Mouse (Mus musculus) kidney, embryonic 15.5 days (tissue): ENCODE measurements around the gene Mypop. TPM values are rescaled to one million over a fixed set of nuclear protein-coding genes. Genes with fewer than 3 reads are reported as not detected.

Experiments
- ATAC-seq: fragments of 200-750 bp; cut with Nextera tagmentation; replicated peaks from 2 replicates; pipeline ENCODE4 v1.8.0; 2017; ENCODE audit warnings: moderate TSS enrichment; ENCODE audit not compliant: low FRiP score
- H3K27ac ChIP-seq: fragments of 300-500 bp; sonication (generic); 2 replicates; pipeline ENCODE4 v1.5.1; 2015; ENCODE audit warnings: mild to moderate bottlenecking, inconsistent platforms
- H3K27me3 ChIP-seq: fragments of 300-500 bp; sonication (generic); 2 replicates; pipeline ENCODE4 v1.6.1; 2015; ENCODE audit warnings: inconsistent platforms
- H3K36me3 ChIP-seq: fragments of 300-500 bp; sonication (generic); 2 replicates; pipeline ENCODE4 v1.6.1; 2015; ENCODE audit warnings: inconsistent platforms
- H3K4me1 ChIP-seq: fragments of 300-500 bp; sonication (generic); 2 replicates; pipeline ENCODE4 v1.6.1; 2015; ENCODE audit warnings: inconsistent platforms
- H3K4me2 ChIP-seq: fragments of 300-500 bp; sonication (generic); 2 replicates; pipeline ENCODE4 v1.6.1; 2015; ENCODE audit warnings: moderate library complexity, mild to moderate bottlenecking, inconsistent platforms
- H3K4me3 ChIP-seq: fragments of 300-500 bp; sonication (generic); replicated peaks from 2 replicates; pipeline ENCODE4 v1.5.1; 2015; ENCODE audit warnings: mild to moderate bottlenecking, inconsistent platforms
- H3K9ac ChIP-seq: fragments of 300-500 bp; sonication (generic); 2 replicates; pipeline ENCODE4 v1.6.1; 2015; ENCODE audit warnings: mild to moderate bottlenecking, inconsistent platforms
- H3K9me3 ChIP-seq: fragments of 300-500 bp; sonication (generic); replicated peaks from 2 replicates; pipeline ENCODE4 v1.6.1; 2016; ENCODE audit warnings: inconsistent platforms
- WGBS: fragments of 180-500 bp; shearing (Covaris S2); methylation state at CpG from one replicate; pipeline ENCODE4 v1.1.7; 2015; ENCODE audit warnings: mixed read lengths; 5-methylcytosine and 5-hydroxymethylcytosine counted together
- polyA plus RNA-seq: library from polyadenylated mRNA; unstranded; fragments of >200 nt; fragmentation: Nextera tagmentation; extraction: Ambion mirVana; gene quantifications from 2 replicates; pipeline ENCODE4 v1.2.1, GENCODE M21; 2015

Gene Mypop
- polyA plus RNA-seq, 1 experiment from 2014 or later = 3.5 TPM

GRCm38 (mm10) chr7:19006476-19006875 lies 15.4 kb downstream of the Mypop start:
- WGBS = 9% methylated on average over 12 of the region's 12 CpGs
- Histone ChIP-seq H3K27me3 (no peaks in the 10 kb centered on the region), H3K4me2 (peak overlapping the region; percentile 90), H3K36me3 (peaks cover 26% of the 10 kb centered on the region), H3K9me3 (no peaks in the 10 kb centered on the region), H3K9ac (no peak overlapping the region), H3K4me1 (peaks cover 58% of the 10 kb centered on the region), H3K4me3 (peak overlapping the region; percentile 88; the same call in 1 of the 2 replicates), H3K27ac (peak overlapping the region; percentile 65)
- no peak; the same call in 1 of the 2 replicates for ATAC-seq

GRCm38 (mm10) chr7:19007026-19007977 lies 16.3 kb downstream of the Mypop start:
- Histone ChIP-seq H3K27me3 (no peaks in the 10 kb centered on the region), H3K9ac (0 out of 2 replicates have a peak overlapping the region, but pooled peaks have one; percentile 24), H3K27ac (peak overlapping the region; percentile 65), H3K4me1 (peaks cover 58% of the 10 kb centered on the region), H3K9me3 (no peaks in the 10 kb centered on the region), H3K4me2 (peak overlapping the region; percentile 90), H3K4me3 (0 out of 2 replicates have a peak overlapping the region, but pooled peaks have one; percentile 88), H3K36me3 (peaks cover 26% of the 10 kb centered on the region)
- WGBS = 56% methylated on average over 13 of the region's 13 CpGs
- ATAC-seq = no peak

- whole genome bisulfite sequencing = 78% methylated on average over 7 of the region's 7 CpGs
- Histone ChIP-seq H3K9me3 (no peaks in the 10 kb centered on the region), H3K4me1 (peaks cover 46% of the 10 kb centered on the region), H3K4me3 (no peak overlapping the region), H3K27ac (no peak overlapping the region), H3K9ac (no peak overlapping the region), H3K4me2 (no peak overlapping the region), H3K27me3 (no peaks in the 10 kb centered on the region), H3K36me3 (peaks cover 20% of the 10 kb centered on the region)
- no peak for ATAC-seq
Measured at GRCm38 (mm10) chr7:19010581-19010980, 19.5 kb downstream of the Mypop start.

GRCm38 (mm10) chr7:19012025-19012621 lies 21.1 kb downstream of the Mypop start:
- H3K4me1 ChIP-seq = peaks cover 30% of the 10 kb centered on the region
- peak; percentile 31; the same call in 1 of the 2 replicates for ATAC-seq
- peak overlapping the region; percentile 44 for H3K4me3 ChIP-seq
- no peaks in the 10 kb centered on the region for H3K27me3 ChIP-seq
- H3K4me2 ChIP-seq = peak overlapping the region; percentile 75
- peaks cover 6% of the 10 kb centered on the region; the same call in 1 of the 2 replicates for H3K36me3 ChIP-seq
- no peaks in the 10 kb centered on the region for H3K9me3 ChIP-seq
- peak overlapping the region; percentile 81 for H3K27ac ChIP-seq
- peak overlapping the region; percentile 53 for H3K9ac ChIP-seq
- 3% methylated on average over 31 of the region's 31 CpGs for WGBS

- no peaks in the 10 kb centered on the region for H3K9me3 ChIP-seq
- no peak overlapping the region for H3K9ac ChIP-seq
- H3K27me3 ChIP-seq = no peaks in the 10 kb centered on the region
- H3K4me2 ChIP-seq = peak overlapping the region; percentile 75; the same call in 1 of the 2 replicates
- 42% methylated on average over 2 of the region's 2 CpGs for WGBS
- no peak for ATAC-seq
- no peak overlapping the region for H3K4me3 ChIP-seq
- no peak overlapping the region; the same call in 1 of the 2 replicates for H3K27ac ChIP-seq
- no peaks in the 10 kb centered on the region for H3K36me3 ChIP-seq
- H3K4me1 ChIP-seq = peaks cover 23% of the 10 kb centered on the region
Measured at GRCm38 (mm10) chr7:19012882-19013281, 21.8 kb downstream of the Mypop start.

GRCm38 (mm10) chr7:19014452-19014851 lies 23.4 kb downstream of the Mypop start:
- no peak overlapping the region for H3K4me2 ChIP-seq
- H3K9ac ChIP-seq = no peak overlapping the region
- H3K9me3 ChIP-seq = no peaks in the 10 kb centered on the region
- no peak overlapping the region for H3K27ac ChIP-seq
- H3K27me3 ChIP-seq = no peaks in the 10 kb centered on the region
- no peak overlapping the region for H3K4me3 ChIP-seq
- WGBS = 72% methylated on average over 15 of the region's 15 CpGs
- ATAC-seq = no peak
- peaks cover 17% of the 10 kb centered on the region for H3K4me1 ChIP-seq
- no peaks in the 10 kb centered on the region for H3K36me3 ChIP-seq

- 88% methylated on average over 4 of the region's 4 CpGs for WGBS
- no peak for ATAC-seq
- Histone ChIP-seq H3K4me3 (no peak overlapping the region), H3K9ac (no peak overlapping the region), H3K9me3 (no peaks in the 10 kb centered on the region), H3K4me1 (peaks cover 20% of the 10 kb centered on the region), H3K36me3 (no peaks in the 10 kb centered on the region), H3K27ac (no peak overlapping the region), H3K27me3 (peaks cover 11% of the 10 kb centered on the region), H3K4me2 (no peak overlapping the region)
Measured at GRCm38 (mm10) chr7:19016042-19016441, 25.0 kb downstream of the Mypop start.

- WGBS = 84% methylated on average over 7 of the region's 7 CpGs
- no peak overlapping the region for H3K27ac ChIP-seq
- H3K27me3 ChIP-seq = peaks cover 30% of the 10 kb centered on the region
- H3K36me3 ChIP-seq = no peaks in the 10 kb centered on the region
- peaks cover 6% of the 10 kb centered on the region for H3K4me1 ChIP-seq
- no peak for ATAC-seq
- no peak overlapping the region for H3K9ac ChIP-seq
- no peak overlapping the region for H3K4me2 ChIP-seq
- no peaks in the 10 kb centered on the region for H3K9me3 ChIP-seq
- H3K4me3 ChIP-seq = no peak overlapping the region
Measured at GRCm38 (mm10) chr7:19017909-19018308, 26.9 kb downstream of the Mypop start.

- Histone ChIP-seq H3K4me3 (no peak overlapping the region), H3K27me3 (peaks cover 40% of the 10 kb centered on the region), H3K9ac (no peak overlapping the region), H3K4me2 (no peak overlapping the region), H3K4me1 (peaks cover 27% of the 10 kb centered on the region), H3K36me3 (no peaks in the 10 kb centered on the region), H3K27ac (no peak overlapping the region), H3K9me3 (no peaks in the 10 kb centered on the region)
- ATAC-seq = no peak
- 14% methylated on average over 8 of the region's 8 CpGs for WGBS
Measured at GRCm38 (mm10) chr7:19021048-19021447, 30.0 kb downstream of the Mypop start.

- no peak overlapping the region for H3K9ac ChIP-seq
- WGBS = 52% methylated on average over 18 of the region's 18 CpGs
- H3K4me1 ChIP-seq = peaks cover 34% of the 10 kb centered on the region
- H3K36me3 ChIP-seq = no peaks in the 10 kb centered on the region
- H3K9me3 ChIP-seq = no peaks in the 10 kb centered on the region
- H3K4me3 ChIP-seq = no peak overlapping the region
- H3K27me3 ChIP-seq = peaks cover 40% of the 10 kb centered on the region
- no peak overlapping the region for H3K4me2 ChIP-seq
- no peak for ATAC-seq
- H3K27ac ChIP-seq = no peak overlapping the region
Measured at GRCm38 (mm10) chr7:19022189-19022958, 31.3 kb downstream of the Mypop start.

- Histone ChIP-seq H3K27ac (peak within 1 kb of the TSS; percentile 60), H3K9ac (peak within 1 kb of the TSS; percentile 94), H3K9me3 (no peaks in the 10 kb centered on the region), H3K36me3 (0 out of 2 replicates have a peak, but pooled peaks cover 1% of the 10 kb centered on the region), H3K4me3 (peak within 1 kb of the TSS; percentile 96), H3K27me3 (peaks cover 40% of the 10 kb centered on the region), H3K4me2 (peak within 1 kb of the TSS; percentile 81), H3K4me1 (peaks cover 34% of the 10 kb centered on the region)
- WGBS = 2% methylated on average over 30 of the region's 30 CpGs
- ATAC-seq = peak; percentile 34
Measured at GRCm38 (mm10) chr7:19023357-19023814, 32.3 kb downstream of the Mypop start, which contains the start of gene Foxa3. Gene Foxa3 (minus strand): TSS chr7:19023538.
